In genomic region chr16:31407872-31408271, GRCm38 (mm10) we compare ENCODE assay signal across 25 mouse cellular contexts. TPM values are rescaled to one million over a fixed set of nuclear protein-coding genes. Genes with fewer than 3 reads are reported as not detected.
DNase-seq lines count a peak whose midpoint lies in the region; ATAC-seq and TF ChIP-seq lines count a peak whose summit lies in the region.
"Had no signal": no experiment of that assay in that cellular context is flagged by ENCODE, and none has a peak within 500 bp of the region (broad histone marks: within the 10 kb centered on the region; RNA-seq: fewer than 3 reads in every experiment).

No protein-coding gene starts in this region.

- H3K9ac ChIP-seq in kidney, embryonic 15.5 days = no peak overlapping the region
- H3K9ac ChIP-seq in MEL (ENCODE audit: control insufficient read depth, low read depth, low read length, poor library complexity, severe bottlenecking) = no peak overlapping the region
- no peak overlapping the region for H3K9ac ChIP-seq in stomach, embryonic 15.5 days
- no peak overlapping the region for H3K9ac ChIP-seq in liver, postnatal 0 days (replicated peaks)
- H3K9ac ChIP-seq: embryonic facial prominence, embryonic 12.5 days; forebrain, embryonic 12.5 days; forebrain, postnatal 0 days; heart, embryonic 15.5 days; hindbrain, embryonic 13.5 days had no signal

- TF ChIP-seq CTCF in kidney, adult 2 months (conservative IDR thresholded peaks at IDR 0.05; ENCODE audit: insufficient read depth, insufficient read length, low read depth, low read length) = no peak
- no peak for TF ChIP-seq CTCF in MEL (IDR thresholded peaks at IDR 0.05 in 2 of 3, conservative IDR thresholded peaks at IDR 0.05 in 1 of 3; ENCODE audit: control insufficient read depth in 1 of 3, insufficient read depth in 1 of 3, low read depth in 2 of 3, low read length in 3 of 3, poor library complexity in 1 of 3, severe bottlenecking in 1 of 3)
- no peak for TF ChIP-seq CTCF in liver, postnatal 0 days (IDR thresholded peaks at IDR 0.05; ENCODE audit: low read depth)

- H3K27ac ChIP-seq in kidney, adult 2 months (ENCODE audit: insufficient read depth, low read depth, low read length) = no peak overlapping the region
- no peak overlapping the region for H3K27ac ChIP-seq in kidney, embryonic 15.5 days
- no peak overlapping the region for H3K27ac ChIP-seq in MEL (ENCODE audit: control insufficient read depth, low read depth, low read length)
- peak overlapping the region; percentile 27; the same call in 1 of the 2 replicates for H3K27ac ChIP-seq in stomach, embryonic 15.5 days
- no peak overlapping the region for H3K27ac ChIP-seq in liver, postnatal 0 days (ENCODE audit: low read depth)
- H3K27ac ChIP-seq: embryonic facial prominence, embryonic 12.5 days; forebrain, embryonic 12.5 days; heart, adult 2 months; heart, embryonic 15.5 days; hindbrain, embryonic 13.5 days; hindbrain, postnatal 0 days had no signal

- TF ChIP-seq EP300 in MEL (IDR thresholded peaks at IDR 0.05; ENCODE audit: low read depth in 1 of 2, low read length in 2 of 2) = no peak
- no peak for TF ChIP-seq EP300 in liver, postnatal 0 days (IDR thresholded peaks at IDR 0.05; ENCODE audit: low read depth)

- H3K4me1 ChIP-seq in kidney, adult 2 months (ENCODE audit: control insufficient read depth, insufficient read depth, low read length) = no peaks in the 10 kb centered on the region
- 0 out of 2 replicates have a peak, but pooled peaks cover 4% of the 10 kb centered on the region for H3K4me1 ChIP-seq in kidney, embryonic 15.5 days
- no peaks in the 10 kb centered on the region for H3K4me1 ChIP-seq in MEL (ENCODE audit: control insufficient read depth in 1 of 2, insufficient read depth in 2 of 2, low read length in 2 of 2)
- no peaks in the 10 kb centered on the region for H3K4me1 ChIP-seq in stomach, embryonic 15.5 days
- H3K4me1 ChIP-seq in liver, postnatal 0 days (ENCODE audit: insufficient read depth) = no peaks in the 10 kb centered on the region
- H3K4me1 ChIP-seq: embryonic facial prominence, embryonic 12.5 days; forebrain, embryonic 12.5 days; heart, embryonic 15.5 days; hindbrain, embryonic 13.5 days had no signal

- peak; percentile 63 for DNase-seq in kidney, adult 2 months
- DNase-seq in 3T3-L1 (ENCODE audit: low read depth, low spot score) (peak; percentile 51), MEL (ENCODE audit: low read depth, low spot score) (no peak)
- DNase-seq in liver, postnatal 0 days = no peak
- DNase-seq in cerebellum, postnatal 14 days = no peak
- DNase-seq: adrenal gland, adult 8-10 months; adrenal gland, postnatal 36 days; B cell, adult 2 months; cerebellum, adult 2 months; cerebellum, postnatal 10 days; embryo, embryonic 11 days; forebrain, postnatal 0 days; gastrocnemius, postnatal 14 days; heart, adult 2 months; heart, postnatal 14 days had no signal

- H3K79me2 ChIP-seq in MEL (ENCODE audit: control insufficient read depth, insufficient read depth, low read length, poor library complexity) = no peaks in the 10 kb centered on the region

- no peaks in the 10 kb centered on the region for H3K9me3 ChIP-seq in kidney, embryonic 15.5 days (replicated peaks)
- no peaks in the 10 kb centered on the region for H3K9me3 ChIP-seq in MEL (replicated peaks; ENCODE audit: insufficient read depth, low read length)
- no peaks in the 10 kb centered on the region for H3K9me3 ChIP-seq in stomach, embryonic 15.5 days
- peaks cover 4% of the 10 kb centered on the region; the same call in 1 of the 2 replicates for H3K9me3 ChIP-seq in liver, postnatal 0 days (ENCODE audit: low read length)
- H3K9me3 ChIP-seq: embryonic facial prominence, embryonic 12.5 days; forebrain, embryonic 12.5 days; G1E; heart, embryonic 15.5 days; hindbrain, embryonic 13.5 days had no signal

- 53% methylated on average over 3 of the region's 3 CpGs for WGBS in kidney, adult 2 months
- 78% methylated on average over 3 of the region's 3 CpGs for WGBS in kidney, embryonic 15.5 days
- 65% methylated on average over 3 of the region's 3 CpGs for WGBS in stomach, embryonic 15.5 days
- 66% methylated on average over 3 of the region's 3 CpGs for WGBS in liver, postnatal 0 days (ENCODE audit: insufficient replicate concordance)

- no peak for TF ChIP-seq POLR2A in kidney, adult 2 months (IDR thresholded peaks at IDR 0.05; ENCODE audit: low read depth, low read length)
- no peak for TF ChIP-seq POLR2A in MEL (IDR thresholded peaks at IDR 0.05; ENCODE audit: control insufficient read depth in 1 of 2, insufficient read depth in 1 of 2, low read depth in 1 of 2, low read length in 2 of 2, poor library complexity in 1 of 2)

- H3K4me2 ChIP-seq in kidney, embryonic 15.5 days = no peak overlapping the region
- H3K4me2 ChIP-seq in stomach, embryonic 15.5 days = no peak overlapping the region
- no peak overlapping the region for H3K4me2 ChIP-seq in liver, postnatal 0 days (ENCODE audit: low read depth, low read length)
- H3K4me2 ChIP-seq: embryonic facial prominence, embryonic 12.5 days; forebrain, embryonic 12.5 days; heart, embryonic 11.5 days; heart, embryonic 15.5 days; hindbrain, embryonic 13.5 days had no signal

- ATAC-seq in kidney, embryonic 15.5 days (replicated peaks; ENCODE audit: low FRiP score) = no peak
- ATAC-seq in stomach, embryonic 15.5 days (ENCODE audit: insufficient read depth, low FRiP score, low read depth) = no peak; the same call in 1 of the 2 replicates
- no peak for ATAC-seq in liver, postnatal 0 days
- ATAC-seq: CD4-positive, CD25-positive, alpha-beta regulatory T cell, adult 4 months; forebrain, postnatal 0 days; hindbrain, postnatal 0 days had no signal

- no peak overlapping the region for H3K4me3 ChIP-seq in kidney, adult 2 months (ENCODE audit: insufficient read depth, low read depth, low read length)
- no peak overlapping the region for H3K4me3 ChIP-seq in kidney, embryonic 15.5 days (replicated peaks)
- H3K4me3 ChIP-seq in MEL (ENCODE audit: control insufficient read depth in 1 of 2, insufficient read depth in 1 of 2, low read depth in 2 of 2, low read length in 2 of 2) = no peak overlapping the region
- no peak overlapping the region for H3K4me3 ChIP-seq in stomach, embryonic 15.5 days (replicated peaks)
- no peak overlapping the region for H3K4me3 ChIP-seq in liver, postnatal 0 days (ENCODE audit: low read depth, low read length)
- H3K4me3 ChIP-seq: embryonic facial prominence, embryonic 12.5 days; forebrain, embryonic 12.5 days; heart, adult 2 months; heart, embryonic 15.5 days; hindbrain, embryonic 13.5 days had no signal

- H3K27me3 ChIP-seq in kidney, adult 2 months (replicated peaks; ENCODE audit: control insufficient read depth, insufficient read depth, low read length) = no peaks in the 10 kb centered on the region
- H3K27me3 ChIP-seq in kidney, embryonic 15.5 days = no peaks in the 10 kb centered on the region
- peaks cover 1 to 7% of the 10 kb centered on the region in 2 experiments; a peak in 2 of 4 replicates for H3K27me3 ChIP-seq in MEL (ENCODE audit: control insufficient read depth in 1 of 2, insufficient read depth in 2 of 2, low read length in 2 of 2)
- no peaks in the 10 kb centered on the region for H3K27me3 ChIP-seq in stomach, embryonic 15.5 days (replicated peaks)
- no peaks in the 10 kb centered on the region for H3K27me3 ChIP-seq in liver, postnatal 0 days (ENCODE audit: insufficient read depth, low read length)
- H3K27me3 ChIP-seq: embryonic facial prominence, embryonic 12.5 days; forebrain, embryonic 12.5 days; heart, embryonic 15.5 days; hindbrain, embryonic 13.5 days had no signal

- no peak for TF ChIP-seq RAD21 in MEL (IDR thresholded peaks at IDR 0.05; ENCODE audit: low read depth, low read length)

- H3K36me3 ChIP-seq in kidney, adult 2 months (ENCODE audit: control insufficient read depth, insufficient read depth, low read length) = no peaks in the 10 kb centered on the region
- no peaks in the 10 kb centered on the region for H3K36me3 ChIP-seq in kidney, embryonic 15.5 days
- no peaks in the 10 kb centered on the region for H3K36me3 ChIP-seq in MEL (ENCODE audit: control insufficient read depth in 1 of 2, insufficient read depth in 2 of 2, low read length in 2 of 2)
- no peaks in the 10 kb centered on the region for H3K36me3 ChIP-seq in stomach, embryonic 15.5 days
- H3K36me3 ChIP-seq in liver, postnatal 0 days (replicated peaks; ENCODE audit: insufficient read depth, low read length) = no peaks in the 10 kb centered on the region
- H3K36me3 ChIP-seq: embryonic facial prominence, embryonic 12.5 days; forebrain, embryonic 12.5 days; G1E; heart, embryonic 15.5 days; hindbrain, embryonic 13.5 days had no signal

TF ChIP-seq in MEL, 35 proteins besides CTCF, POLR2A, EP300 and RAD21:
- TF ChIP-seq KAT2A (conservative IDR thresholded peaks at IDR 0.05; ENCODE audit: low read depth, low read length) (no peak), TCF12 (IDR thresholded peaks at IDR 0.05; ENCODE audit: low read depth, low read length) (no peak), ZKSCAN1 (IDR thresholded peaks at IDR 0.05; ENCODE audit: low read depth, low read length) (no peak), NRF1 (IDR thresholded peaks at IDR 0.05; ENCODE audit: insufficient read depth, low read depth, low read length, poor library complexity, severe bottlenecking) (peak; percentile 29; the same call in 1 of the 2 replicates)

RNA-seq across cellular contexts. Expression of gene Bdh1, which starts 14.2 kb away (rescaled TPM):
- 197 and 276 TPM in 2 replicates for polyA plus RNA-seq in kidney, adult 2 months (2012; rRNA removed)
- polyA plus RNA-seq in kidney, embryonic 15.5 days (2015; fragmentation: Nextera tagmentation; extraction: Ambion mirVana) = 23.6 and 25.4 TPM in 2 replicates
- total RNA-seq in MEL (2012; rRNA removed) = 67.5 and 73.4 TPM in 2 replicates
- polyA plus RNA-seq in MEL (2012; ENCODE audit: insufficient read depth in 1 of 2, insufficient read length in 2 of 2, low read depth in 1 of 2, low replicate concordance in 2 of 2, missing spikeins in 1 of 2) = 100 to 1,000 TPM in 1 of 2 experiments, not detected in 1; 187 TPM
- 62.6 and 85.6 TPM in 2 replicates for polyA plus RNA-seq in stomach, embryonic 15.5 days (2015; fragmentation: Nextera tagmentation; extraction: Ambion mirVana)
- 208 and 246 TPM in 2 replicates for polyA plus RNA-seq in liver, postnatal 0 days (2015; fragmentation: Nextera tagmentation; extraction: Ambion mirVana)
- polyA plus RNA-seq: G1E had no signal

Comparison
In these comparisons a context has a peak if more than half of its experiments do, and no peak if none do; other contexts are left out.
1. DNase-seq: peak in kidney, adult 2 months (single experiment) and 3T3-L1 (single experiment); none in MEL (single experiment), liver, postnatal 0 days (single experiment) and cerebellum, postnatal 14 days (0 of 2).